Mouse (Mus musculus): ENCODE results near the gene Hist1h2ah. TPM values are rescaled to one million over a fixed set of nuclear protein-coding genes. Genes with fewer than 3 reads are reported as not detected.

Gene Hist1h2ah
- polyA plus RNA-seq, 1 experiment: 2.2 TPM

- Histone ChIP-seq H3K4me2 (ENCODE audit: low read depth) (peak overlapping the region; percentile 100), H3K4me3 (peak overlapping the region; percentile 34), H3ac (ENCODE audit: control insufficient read depth, insufficient read length) (no peak overlapping the region), H3K79me2 (ENCODE audit: control insufficient read depth, insufficient read depth) (no peaks in the 10 kb centered on the region), H3K27me3 (ENCODE audit: control insufficient read depth, insufficient read depth, insufficient read length) (peaks cover 4% of the 10 kb centered on the region), H3K36me3 (ENCODE audit: control insufficient read depth, insufficient read depth) (no peaks in the 10 kb centered on the region)
- TF ChIP-seq MYOG (IDR thresholded peaks at IDR 0.05; ENCODE audit: control insufficient read depth in 1 of 3, insufficient read depth in 1 of 3, insufficient read length in 2 of 3, low read depth in 2 of 3): no peak
- TF ChIP-seq POLR2A (IDR thresholded peaks at IDR 0.05; ENCODE audit: insufficient read length, low read depth): no peak
- no peak for TF ChIP-seq TCF12 (IDR thresholded peaks at IDR 0.05; ENCODE audit: insufficient read depth, poor library complexity, severe bottlenecking)
- no peak for TF ChIP-seq TCF3 (IDR thresholded peaks at IDR 0.05; ENCODE audit: insufficient read length, low read depth)
- no peak for TF ChIP-seq MAX (IDR thresholded peaks at IDR 0.05; ENCODE audit: low read depth)
- no peak for TF ChIP-seq SRF (IDR thresholded peaks at IDR 0.05; ENCODE audit: control insufficient read depth, insufficient read length, low read depth)
Observed at GRCm38 (mm10) chr13:21994896-21995295, 40.5 kb downstream of the Hist1h2ah start.

- H3K4me2 ChIP-seq (ENCODE audit: low read depth): peak overlapping the region; percentile 100
Observed at GRCm38 (mm10) chr13:21993957-21994738, 41.2 kb downstream of the Hist1h2ah start.

GRCm38 (mm10) chr13:21992550-21992949, 42.8 kb downstream of the Hist1h2ah start:
- Histone ChIP-seq H3K4me2 (ENCODE audit: low read depth) (no peak overlapping the region), H3K4me3 (no peak overlapping the region), H3K27me3 (ENCODE audit: control insufficient read depth, insufficient read depth, insufficient read length) (no peaks in the 10 kb centered on the region), H3K36me3 (ENCODE audit: control insufficient read depth, insufficient read depth) (no peaks in the 10 kb centered on the region), H3ac (ENCODE audit: control insufficient read depth, insufficient read length) (no peak overlapping the region), H3K79me2 (ENCODE audit: control insufficient read depth, insufficient read depth) (no peaks in the 10 kb centered on the region)
- TF ChIP-seq POLR2AphosphoS2 (IDR thresholded peaks at IDR 0.05; ENCODE audit: insufficient read length, low read depth): no peak
- no peak for TF ChIP-seq POLR2A (IDR thresholded peaks at IDR 0.05; ENCODE audit: insufficient read length, low read depth)
- TF ChIP-seq E2F4 (IDR thresholded peaks at IDR 0.05; ENCODE audit: insufficient read depth): no peak
- no peak for TF ChIP-seq REST (IDR thresholded peaks at IDR 0.05; ENCODE audit: insufficient read depth, insufficient read length)
- no peak for TF ChIP-seq MYOD1 (IDR thresholded peaks at IDR 0.05; ENCODE audit: control insufficient read depth in 1 of 3, insufficient read length in 2 of 3, low read depth in 2 of 3)
- TF ChIP-seq SRF (IDR thresholded peaks at IDR 0.05; ENCODE audit: control insufficient read depth, insufficient read length, low read depth): no peak
- TF ChIP-seq MAX (IDR thresholded peaks at IDR 0.05; ENCODE audit: low read depth): no peak
- TF ChIP-seq TCF12 (IDR thresholded peaks at IDR 0.05; ENCODE audit: insufficient read depth, poor library complexity, severe bottlenecking): no peak
- TF ChIP-seq MYOG (IDR thresholded peaks at IDR 0.05; ENCODE audit: control insufficient read depth in 1 of 3, insufficient read depth in 1 of 3, insufficient read length in 2 of 3, low read depth in 2 of 3): no peak

More at GRCm38 (mm10) chr13:21993957-21994738, 41.2 kb downstream of the Hist1h2ah start:
- H3K4me3 ChIP-seq: peak overlapping the region; percentile 34
- no peak overlapping the region for H3ac ChIP-seq (ENCODE audit: control insufficient read depth, insufficient read length)
- H3K79me2 ChIP-seq (ENCODE audit: control insufficient read depth, insufficient read depth): no peaks in the 10 kb centered on the region
- TF ChIP-seq CEBPB (IDR thresholded peaks at IDR 0.05; ENCODE audit: insufficient read depth, poor library complexity, severe bottlenecking) (no peak), TCF3 (IDR thresholded peaks at IDR 0.05; ENCODE audit: insufficient read length, low read depth) (no peak), SRF (IDR thresholded peaks at IDR 0.05; ENCODE audit: control insufficient read depth, insufficient read length, low read depth) (no peak), USF1 (IDR thresholded peaks at IDR 0.05; ENCODE audit: low read depth) (no peak), MYOG (IDR thresholded peaks at IDR 0.05; ENCODE audit: control insufficient read depth in 1 of 3, insufficient read depth in 1 of 3, insufficient read length in 2 of 3, low read depth in 2 of 3) (no peak), POLR2AphosphoS2 (IDR thresholded peaks at IDR 0.05; ENCODE audit: insufficient read length, low read depth) (no peak), TCF12 (IDR thresholded peaks at IDR 0.05; ENCODE audit: insufficient read depth, poor library complexity, severe bottlenecking) (no peak), REST (IDR thresholded peaks at IDR 0.05; ENCODE audit: insufficient read depth, insufficient read length) (no peak), E2F4 (IDR thresholded peaks at IDR 0.05; ENCODE audit: insufficient read depth) (no peak), POLR2A (IDR thresholded peaks at IDR 0.05; ENCODE audit: insufficient read length, low read depth) (no peak), MAX (IDR thresholded peaks at IDR 0.05; ENCODE audit: low read depth) (no peak), MYOD1 (IDR thresholded peaks at IDR 0.05; ENCODE audit: control insufficient read depth in 1 of 3, insufficient read length in 2 of 3, low read depth in 2 of 3) (no peak)
- H3K27me3 ChIP-seq (ENCODE audit: control insufficient read depth, insufficient read depth, insufficient read length): peaks cover 2% of the 10 kb centered on the region
- no peaks in the 10 kb centered on the region for H3K36me3 ChIP-seq (ENCODE audit: control insufficient read depth, insufficient read depth)

Other genes starting within 250 kb of the Hist1h2ah start
- 6.8 TPM for gene Hist1h2an, start 248.3 kb downstream of the Hist1h2ah start, polyA plus RNA-seq (2012; fragmentation: generic; extraction: Trizol)
- gene Hist1h2bp, start 248.1 kb downstream of the Hist1h2ah start, polyA plus RNA-seq (2012; fragmentation: generic; extraction: Trizol): 0.89 TPM
- gene Hist1h2bq, start 225.4 kb downstream of the Hist1h2ah start, polyA plus RNA-seq (2012; fragmentation: generic; extraction: Trizol): 72.0 TPM
- not detected for gene Hist1h2ao, start 225.1 kb downstream of the Hist1h2ah start, polyA plus RNA-seq (2012; fragmentation: generic; extraction: Trizol)
- not detected for gene Hist1h4m, start 223.8 kb downstream of the Hist1h2ah start, polyA plus RNA-seq (2012; fragmentation: generic; extraction: Trizol)
- gene Hist1h4n, start 203.4 kb downstream of the Hist1h2ah start, polyA plus RNA-seq (2012; fragmentation: generic; extraction: Trizol): 19.7 TPM
- 730 TPM for gene Hist1h2ap, start 202.1 kb downstream of the Hist1h2ah start, polyA plus RNA-seq (2012; fragmentation: generic; extraction: Trizol)
- gene Hist1h2br, start 201.8 kb downstream of the Hist1h2ah start, polyA plus RNA-seq (2012; fragmentation: generic; extraction: Trizol): 71.7 TPM
- 0.89 TPM for gene Zfp184, start 90.5 kb downstream of the Hist1h2ah start, polyA plus RNA-seq (2012; fragmentation: generic; extraction: Trizol)
- not detected for gene Pom121l2, start 54.4 kb downstream of the Hist1h2ah start, polyA plus RNA-seq (2012; fragmentation: generic; extraction: Trizol)
- gene Prss16, start 25.8 kb downstream of the Hist1h2ah start, polyA plus RNA-seq (2012; fragmentation: generic; extraction: Trizol): 0.34 TPM
- gene Hist1h2bk, start 302 bp upstream of the Hist1h2ah start, polyA plus RNA-seq (2012; fragmentation: generic; extraction: Trizol): 8.2 TPM
- gene Hist1h4i, start 5.8 kb upstream of the Hist1h2ah start, polyA plus RNA-seq (2012; fragmentation: generic; extraction: Trizol): 31.0 TPM
- 4.1 TPM for gene Hist1h2ag, start 7.4 kb upstream of the Hist1h2ah start, polyA plus RNA-seq (2012; fragmentation: generic; extraction: Trizol)
- 3.4 TPM for gene Hist1h2bj, start 7.6 kb upstream of the Hist1h2ah start, polyA plus RNA-seq (2012; fragmentation: generic; extraction: Trizol)
- not detected for gene Vmn1r188, start 48.9 kb upstream of the Hist1h2ah start, polyA plus RNA-seq (2012; fragmentation: generic; extraction: Trizol)
- not detected for gene Vmn1r189, start 70.3 kb upstream of the Hist1h2ah start, polyA plus RNA-seq (2012; fragmentation: generic; extraction: Trizol)
- gene Vmn1r191, start 148.4 kb upstream of the Hist1h2ah start, polyA plus RNA-seq (2012; fragmentation: generic; extraction: Trizol): not detected
- not detected for gene Vmn1r192, start 155.6 kb upstream of the Hist1h2ah start, polyA plus RNA-seq (2012; fragmentation: generic; extraction: Trizol)
- gene Vmn1r193, start 187.6 kb upstream of the Hist1h2ah start, polyA plus RNA-seq (2012; fragmentation: generic; extraction: Trizol): not detected
- not detected for gene Vmn1r194, start 208.6 kb upstream of the Hist1h2ah start, polyA plus RNA-seq (2012; fragmentation: generic; extraction: Trizol)
- gene Vmn1r195, start 235.0 kb upstream of the Hist1h2ah start, polyA plus RNA-seq (2012; fragmentation: generic; extraction: Trizol): not detected